Mouse (Mus musculus) liver, adult 2 months (tissue): ENCODE results near the gene Prss41. TPM values are rescaled to one million over a fixed set of nuclear protein-coding genes. Genes with fewer than 3 reads are reported as not detected.

Experiments
- DNase-seq: peaks from one replicate; pipeline ENCODE4 v3.0.0-alpha.2; 2011; ENCODE audit warnings: low read depth, low spot score; ENCODE audit errors: extremely low read depth
- H3K27ac ChIP-seq: fragments of 200-500 bp; replicated peaks from 2 replicates; pipeline ENCODE4 v1.5.1; 2012; ENCODE audit warnings: low read depth, mild to moderate bottlenecking, control low read depth, inconsistent platforms, low read length; ENCODE audit not compliant: insufficient read depth
- H3K27me3 ChIP-seq: fragments of 200-500 bp; 2 replicates; pipeline ENCODE4 v1.6.1; 2012; ENCODE audit warnings: mild to moderate bottlenecking, moderate library complexity, low read length, inconsistent platforms; ENCODE audit not compliant: control insufficient read depth, insufficient read depth
- H3K36me3 ChIP-seq: fragments of 200-500 bp; 2 replicates; pipeline ENCODE4 v1.6.1; 2012; ENCODE audit warnings: low read length, inconsistent platforms; ENCODE audit not compliant: control insufficient read depth, insufficient read depth
- H3K4me1 ChIP-seq: fragments of 200-500 bp; 2 replicates; pipeline ENCODE4 v1.6.1; 2011; ENCODE audit warnings: low read length; ENCODE audit not compliant: control insufficient read depth, insufficient read depth
- H3K4me3 ChIP-seq: fragments of 200-500 bp; 2 replicates; pipeline ENCODE4 v1.5.1; 2011; ENCODE audit warnings: low read depth, mild to moderate bottlenecking, control low read depth, low read length, moderate library complexity; ENCODE audit not compliant: insufficient read depth
- H3K79me2 ChIP-seq: fragments of 200-500 bp; 2 replicates; pipeline ENCODE4 v1.6.1; 2012; ENCODE audit warnings: inconsistent platforms, mild to moderate bottlenecking, low read length, moderate library complexity; ENCODE audit not compliant: control insufficient read depth, insufficient read depth
- H3K9ac ChIP-seq: fragments of 200-500 bp; 2 replicates; pipeline ENCODE4 v1.6.1; 2012; ENCODE audit warnings: low read depth, mild to moderate bottlenecking, control low read depth, inconsistent platforms, low read length
- CTCF ChIP-seq: fragments of 200-500 bp; IDR thresholded peaks from 2 replicates; pipeline ENCODE4 v1.5.1; 2011; ENCODE audit warnings: low read depth, low read length, control low read depth
- POLR2A ChIP-seq: fragments of 200-500 bp; IDR thresholded peaks from 2 replicates; pipeline ENCODE4 v1.6.1; 2011; ENCODE audit warnings: low read length, control low read depth; ENCODE audit not compliant: insufficient read depth; ENCODE audit errors: extremely low read depth
- WGBS: fragments of 180-500 bp; shearing (Covaris S2); methylation state at CpG from one replicate; pipeline ENCODE4 v1.1.7; 2018; 5-methylcytosine and 5-hydroxymethylcytosine counted together
- polyA plus RNA-seq: library from polyadenylated mRNA; depleted of rRNA; stranded (reverse); fragments of >200 nt; gene quantifications from 2 replicates; pipeline ENCODE4 v1.2.3, GENCODE M21; 2012
- total RNA-seq: library from RNA; depleted of rRNA; stranded (reverse); fragments of >200 nt; gene quantifications from 2 replicates; pipeline ENCODE4 v1.2.3, GENCODE M21; 2014

The Prss41 gene
- total and polyA plus RNA-seq, 2 experiments: 0.05 TPM; not detected in 1

DNA sequence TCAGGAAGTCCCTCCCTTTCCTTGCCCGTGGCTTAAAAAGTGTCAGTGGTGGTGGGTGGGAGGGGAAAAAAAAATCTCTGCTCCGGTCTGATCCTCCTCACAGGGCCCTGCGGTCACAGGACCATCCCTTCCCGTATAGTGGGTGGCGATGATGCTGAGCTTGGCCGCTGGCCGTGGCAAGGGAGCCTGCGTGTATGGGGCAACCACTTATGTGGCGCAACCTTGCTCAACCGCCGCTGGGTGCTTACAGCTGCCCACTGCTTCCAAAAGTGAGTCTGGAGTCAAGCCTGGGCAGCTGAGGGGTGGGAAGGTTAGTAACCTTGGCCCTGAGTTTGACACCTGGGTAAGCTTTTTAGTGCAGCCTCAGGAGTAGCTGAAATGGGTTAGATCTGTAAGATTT lies 24.5 kb upstream of the Prss41 start:
- Histone ChIP-seq H3K4me1 (no peaks in the 10 kb centered on the region), H3K36me3 (no peaks in the 10 kb centered on the region), H3K79me2 (no peaks in the 10 kb centered on the region), H3K27me3 (no peaks in the 10 kb centered on the region), H3K27ac (no peak overlapping the region), H3K4me3 (no peak overlapping the region), H3K9ac (no peak overlapping the region)
- WGBS: 85% methylated on average over 11 of the region's 11 CpGs
- TF ChIP-seq CTCF (no peak), POLR2A (no peak)
- no peak for DNase-seq

DNA sequence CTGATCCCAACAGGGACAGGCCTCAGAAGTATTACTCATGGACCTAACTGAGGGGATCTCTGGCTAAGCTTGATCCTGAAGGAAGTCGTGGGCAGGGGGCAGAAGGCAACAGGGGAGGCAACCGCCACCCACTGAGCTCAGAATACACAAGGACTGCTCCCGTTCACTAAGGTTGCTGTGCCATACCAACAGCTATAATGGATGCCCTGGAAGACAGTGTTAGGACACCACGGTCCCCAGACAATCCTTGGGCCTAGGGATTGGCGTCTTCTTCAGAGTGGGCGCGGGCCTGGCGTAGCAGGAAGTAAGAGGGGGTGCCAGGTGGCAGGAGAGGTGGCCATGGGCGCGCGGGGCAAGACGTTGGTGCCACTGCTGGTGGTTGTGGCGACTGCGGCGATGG lies 23.8 kb upstream of the Prss41 start, which contains the start of gene Prss21:
Gene Prss21 (plus strand): TSS at position 301 of the 400 bp plus-strand sequence.
- H3K9ac ChIP-seq: no peak within 1 kb of the TSS
- no peaks in the 10 kb centered on the region for H3K27me3 ChIP-seq
- no peak within 1 kb of the TSS for H3K27ac ChIP-seq
- H3K4me3 ChIP-seq: no peak within 1 kb of the TSS
- no peaks in the 10 kb centered on the region for H3K79me2 ChIP-seq
- H3K36me3 ChIP-seq: no peaks in the 10 kb centered on the region
- no peak for TF ChIP-seq CTCF
- TF ChIP-seq POLR2A: no peak
- WGBS: 89% methylated on average over 15 of the region's 15 CpGs
- no peaks in the 10 kb centered on the region for H3K4me1 ChIP-seq
- no peak for DNase-seq

DNA sequence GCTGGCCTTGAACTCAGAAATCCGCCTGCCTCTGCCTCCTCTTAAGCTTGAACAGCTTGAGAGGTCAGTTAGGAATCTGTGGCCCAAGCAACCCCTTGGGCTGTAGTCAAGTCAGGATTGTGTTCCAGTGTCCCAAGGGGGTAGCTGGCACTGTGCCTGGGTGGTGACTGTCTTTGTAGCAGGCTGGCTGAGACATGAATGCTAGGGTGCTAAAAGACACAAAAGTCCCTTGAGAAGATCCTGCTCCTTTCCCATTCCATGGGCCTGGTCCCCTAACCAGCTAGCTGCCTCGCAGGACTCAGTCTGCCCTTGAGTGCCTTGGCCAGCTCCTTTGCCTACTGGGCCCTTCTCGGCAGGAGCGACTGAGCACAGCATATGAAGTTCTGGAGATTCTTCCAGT lies 19.0 kb upstream of the Prss41 start:
- Histone ChIP-seq H3K4me1 (no peaks in the 10 kb centered on the region), H3K36me3 (no peaks in the 10 kb centered on the region), H3K9ac (no peak overlapping the region), H3K79me2 (no peaks in the 10 kb centered on the region), H3K27ac (no peak overlapping the region), H3K4me3 (no peak overlapping the region), H3K27me3 (no peaks in the 10 kb centered on the region)
- 93% methylated on average over 4 of the region's 4 CpGs for WGBS
- TF ChIP-seq POLR2A (no peak), CTCF (no peak)
- DNase-seq: no peak

DNA sequence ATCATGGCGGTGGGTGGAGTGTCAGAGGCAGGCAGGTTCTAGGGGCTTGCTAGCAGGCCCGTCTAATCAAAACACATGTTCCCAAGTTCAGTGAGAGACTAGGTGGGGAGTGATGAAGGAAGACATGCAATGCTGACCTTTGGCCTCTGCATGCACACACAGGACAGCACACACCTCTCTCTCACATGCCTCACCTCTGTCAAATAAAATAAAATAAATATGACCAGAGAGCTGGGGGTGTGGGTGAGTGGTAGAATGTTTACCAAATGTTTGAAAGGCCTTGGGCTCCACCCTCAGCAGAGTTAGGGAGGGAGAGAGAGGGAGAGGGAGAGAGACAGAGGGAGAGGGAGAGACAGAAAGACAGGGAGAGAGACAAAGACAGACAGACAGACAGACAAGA lies 13.9 kb upstream of the Prss41 start:
- H3K27me3 ChIP-seq: no peaks in the 10 kb centered on the region
- DNase-seq: no peak
- no peaks in the 10 kb centered on the region for H3K79me2 ChIP-seq

DNA sequence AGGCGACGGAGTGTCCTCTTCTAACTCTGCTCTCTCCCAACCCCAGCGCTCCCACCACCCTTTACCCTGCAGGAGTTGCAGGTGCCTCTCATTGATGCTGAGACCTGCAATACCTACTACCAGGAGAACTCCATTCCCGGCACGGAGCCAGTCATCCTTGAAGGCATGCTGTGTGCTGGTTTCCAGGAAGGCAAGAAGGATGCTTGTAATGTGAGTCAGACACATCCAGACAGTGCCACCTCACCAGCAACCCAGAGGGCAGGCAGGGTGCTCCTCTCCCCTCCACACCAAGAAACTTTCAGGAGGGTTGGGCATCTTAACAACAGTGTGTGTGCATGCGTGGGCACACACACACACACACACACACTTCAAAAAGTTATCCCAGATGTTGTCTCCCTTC lies 13.2 kb upstream of the Prss41 start:
- no peaks in the 10 kb centered on the region for H3K4me1 ChIP-seq
- H3K36me3 ChIP-seq: no peaks in the 10 kb centered on the region
- WGBS: 95% methylated on average over 6 of the region's 6 CpGs
- H3K4me3 ChIP-seq: no peak overlapping the region
- no peaks in the 10 kb centered on the region for H3K79me2 ChIP-seq
- H3K27ac ChIP-seq: no peak overlapping the region
- DNase-seq: no peak
- no peak for TF ChIP-seq CTCF
- no peak for TF ChIP-seq POLR2A
- H3K9ac ChIP-seq: no peak overlapping the region
- no peaks in the 10 kb centered on the region for H3K27me3 ChIP-seq

More for the DNA sequence above, 13.9 kb upstream of the Prss41 start:
- Histone ChIP-seq H3K27ac (no peak overlapping the region), H3K36me3 (no peaks in the 10 kb centered on the region), H3K4me3 (no peak overlapping the region), H3K4me1 (no peaks in the 10 kb centered on the region), H3K9ac (no peak overlapping the region)
- no peak for TF ChIP-seq POLR2A
- TF ChIP-seq CTCF: no peak
- 76% methylated on average over 2 of the region's 2 CpGs for WGBS

DNA sequence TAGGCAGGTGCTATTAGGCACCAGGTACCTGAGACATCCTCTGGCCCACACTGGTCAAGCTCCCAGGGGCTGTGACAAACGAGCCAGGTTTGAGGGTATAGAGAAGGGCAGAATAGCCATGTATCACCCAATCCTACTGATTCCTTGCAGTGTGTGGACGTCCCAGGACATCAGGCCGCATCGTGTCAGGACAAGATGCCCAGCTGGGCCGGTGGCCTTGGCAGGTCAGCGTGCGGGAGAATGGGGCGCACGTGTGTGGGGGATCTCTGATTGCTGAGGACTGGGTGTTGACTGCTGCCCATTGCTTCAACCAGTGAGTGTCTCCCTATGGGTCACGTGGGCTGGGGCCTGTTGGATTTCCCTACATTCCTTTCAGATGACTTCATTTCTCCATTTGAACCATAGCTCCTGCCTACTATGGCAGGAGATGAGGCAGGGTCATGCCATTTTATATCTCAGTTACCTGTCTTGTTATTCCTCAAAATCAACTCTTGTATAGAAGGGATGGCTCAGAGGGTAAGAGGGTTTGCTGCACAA lies 10.3 kb upstream of the Prss41 start:
- Histone ChIP-seq H3K27me3 (no peaks in the 10 kb centered on the region), H3K79me2 (no peaks in the 10 kb centered on the region), H3K27ac (no peak overlapping the region), H3K9ac (no peak overlapping the region), H3K4me1 (no peaks in the 10 kb centered on the region), H3K4me3 (no peak overlapping the region), H3K36me3 (no peaks in the 10 kb centered on the region)
- TF ChIP-seq CTCF (no peak), POLR2A (no peak)
- no peak for DNase-seq
- 90% methylated on average over 10 of the region's 10 CpGs for WGBS
